Mouse (Mus musculus): ENCODE measurements at regions not wholly inside any gene's neighbourhood (a gene's known extent, or its start where the extent isn't known, plus 50 kb on each side); places are given as distances from the start of the nearest gene placed in this dataset.

GRCm38 (mm10) chr12:110077211-110077884 lies 201.5 kb upstream of the Dio3 start:
- TF ChIP-seq CTCF (IDR thresholded peaks at IDR 0.05; ENCODE audit: insufficient read depth, low read length) (no peak), POLR2A (IDR thresholded peaks at IDR 0.05; ENCODE audit: borderline replicate concordance, extremely low read depth, low read depth, low read length) (no peak)
- Histone ChIP-seq H3K4me3 (replicated peaks; ENCODE audit: extremely low read depth, low read depth, low read length) (no peak overlapping the region), H3K4me1 (ENCODE audit: control insufficient read depth, insufficient read depth, low read length) (no peaks in the 10 kb centered on the region)
- WGBS, result 58% methylated on average over 6 of the region's 6 CpGs
- DNase-seq, result no peak

- no peak for DNase-seq
Measured at GRCm38 (mm10) chr12:110078081-110078505, 200.8 kb upstream of the Dio3 start.

GRCm38 (mm10) chr12:110081831-110082615 lies 196.8 kb upstream of the Dio3 start:
- Histone ChIP-seq H3K4me1 (ENCODE audit: control insufficient read depth, insufficient read depth, low read length) (no peaks in the 10 kb centered on the region), H3K4me3 (replicated peaks; ENCODE audit: extremely low read depth, low read depth, low read length) (no peak overlapping the region)
- 87% methylated on average over 3 of the region's 3 CpGs for WGBS
- TF ChIP-seq CTCF (IDR thresholded peaks at IDR 0.05; ENCODE audit: insufficient read depth, low read length), result no peak
- TF ChIP-seq POLR2A (IDR thresholded peaks at IDR 0.05; ENCODE audit: borderline replicate concordance, extremely low read depth, low read depth, low read length), result no peak
- DNase-seq, result no peak

More at GRCm38 (mm10) chr12:110078081-110078505, 200.8 kb upstream of the Dio3 start:
- no peak for TF ChIP-seq CTCF (IDR thresholded peaks at IDR 0.05; ENCODE audit: insufficient read depth, low read length)
- no peak for TF ChIP-seq POLR2A (IDR thresholded peaks at IDR 0.05; ENCODE audit: borderline replicate concordance, extremely low read depth, low read depth, low read length)
- no peak overlapping the region for H3K4me3 ChIP-seq (replicated peaks; ENCODE audit: extremely low read depth, low read depth, low read length)
- WGBS, result 63% methylated on average over 13 of the region's 13 CpGs
- H3K4me1 ChIP-seq (ENCODE audit: control insufficient read depth, insufficient read depth, low read length), result no peaks in the 10 kb centered on the region

DNA sequence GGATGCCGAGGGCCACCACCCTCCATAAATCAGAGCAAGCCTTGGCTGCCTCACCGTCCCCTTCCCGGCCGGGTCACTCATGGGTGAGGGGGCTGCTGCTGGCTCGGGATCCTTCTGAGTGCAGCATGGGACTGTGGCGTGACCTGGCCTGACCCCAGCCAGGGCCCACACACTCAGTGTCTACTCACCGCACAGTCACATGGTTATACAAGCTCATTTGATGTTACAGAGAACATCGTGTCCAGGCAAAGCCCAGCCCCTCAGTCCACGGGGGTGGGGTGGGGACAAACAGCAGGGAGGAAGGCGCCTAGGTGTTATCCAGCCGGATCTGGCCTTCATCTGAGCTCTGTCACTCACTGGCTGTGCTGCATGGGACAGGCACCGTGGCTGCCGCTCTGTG lies 195.9 kb upstream of the Dio3 start:
- WGBS, result 48% methylated on average over 13 of the region's 13 CpGs
- Histone ChIP-seq H3K4me3 (replicated peaks; ENCODE audit: extremely low read depth, low read depth, low read length) (no peak overlapping the region), H3K4me1 (ENCODE audit: control insufficient read depth, insufficient read depth, low read length) (no peaks in the 10 kb centered on the region)
- no peak for TF ChIP-seq POLR2A (IDR thresholded peaks at IDR 0.05; ENCODE audit: borderline replicate concordance, extremely low read depth, low read depth, low read length)
- no peak for TF ChIP-seq CTCF (IDR thresholded peaks at IDR 0.05; ENCODE audit: insufficient read depth, low read length)
- no peak for DNase-seq

DNA sequence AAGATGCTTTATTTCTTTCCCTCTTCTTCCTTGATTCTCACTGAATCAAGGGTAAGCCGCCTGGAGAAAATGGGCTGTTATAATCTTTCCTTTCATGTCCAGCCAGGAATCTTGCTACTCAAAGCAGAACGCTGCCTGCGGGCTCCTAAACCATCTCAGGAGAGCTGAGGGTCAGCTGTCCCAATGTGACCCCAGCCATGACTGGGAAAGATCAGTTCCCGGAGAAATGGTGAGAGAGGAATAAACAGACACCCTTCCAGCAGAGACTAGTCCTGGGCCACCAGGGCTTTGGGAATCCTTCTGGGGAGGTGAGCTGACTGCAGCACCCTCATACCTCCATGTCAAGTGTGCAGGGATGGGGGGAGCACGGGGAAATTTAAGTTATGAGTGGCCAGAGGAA lies 195.4 kb upstream of the Dio3 start:
- no peak for DNase-seq
- no peak overlapping the region for H3K4me3 ChIP-seq (replicated peaks; ENCODE audit: extremely low read depth, low read depth, low read length)
- no peaks in the 10 kb centered on the region for H3K4me1 ChIP-seq (ENCODE audit: control insufficient read depth, insufficient read depth, low read length)
- TF ChIP-seq CTCF (IDR thresholded peaks at IDR 0.05; ENCODE audit: insufficient read depth, low read length) (no peak), POLR2A (IDR thresholded peaks at IDR 0.05; ENCODE audit: borderline replicate concordance, extremely low read depth, low read depth, low read length) (no peak)
- 53% methylated on average over 5 of the region's 5 CpGs for WGBS

DNA sequence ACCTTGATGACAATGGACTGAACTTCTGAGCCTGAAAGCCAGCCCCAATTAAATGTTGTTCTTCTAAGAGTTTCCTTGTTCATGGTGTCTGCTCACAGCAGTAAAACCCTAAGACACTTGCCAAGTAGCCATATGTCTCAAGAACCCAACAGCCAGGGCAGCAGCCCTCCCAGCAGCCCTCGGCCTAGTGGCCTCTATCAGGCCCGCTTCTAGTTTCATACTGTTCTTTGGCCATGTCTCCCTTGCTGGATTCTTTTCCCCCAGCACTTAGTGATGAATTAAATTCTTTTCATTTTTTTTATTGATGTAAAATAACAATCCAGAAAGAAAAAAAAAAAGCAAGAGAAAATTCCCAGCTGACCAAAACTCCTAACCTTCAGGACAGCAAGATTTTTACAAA lies 191.9 kb upstream of the Dio3 start:
- TF ChIP-seq CTCF (IDR thresholded peaks at IDR 0.05; ENCODE audit: insufficient read depth, low read length) (no peak), POLR2A (IDR thresholded peaks at IDR 0.05; ENCODE audit: borderline replicate concordance, extremely low read depth, low read depth, low read length) (no peak)
- 60% methylated on average over 2 of the region's 2 CpGs for WGBS
- DNase-seq, result no peak
- Histone ChIP-seq H3K4me1 (ENCODE audit: control insufficient read depth, insufficient read depth, low read length) (no peaks in the 10 kb centered on the region), H3K4me3 (replicated peaks; ENCODE audit: extremely low read depth, low read depth, low read length) (no peak overlapping the region)

GRCm38 (mm10) chr12:110087812-110088211 lies 191.1 kb upstream of the Dio3 start:
- no peak for DNase-seq
- Histone ChIP-seq H3K4me3 (replicated peaks; ENCODE audit: extremely low read depth, low read depth, low read length) (no peak overlapping the region), H3K4me1 (ENCODE audit: control insufficient read depth, insufficient read depth, low read length) (no peaks in the 10 kb centered on the region)
- TF ChIP-seq CTCF (IDR thresholded peaks at IDR 0.05; ENCODE audit: insufficient read depth, low read length) (no peak), POLR2A (IDR thresholded peaks at IDR 0.05; ENCODE audit: borderline replicate concordance, extremely low read depth, low read depth, low read length) (no peak)

GRCm38 (mm10) chr12:110102186-110102585 lies 176.7 kb upstream of the Dio3 start:
- DNase-seq, result no peak
- no peaks in the 10 kb centered on the region for H3K4me1 ChIP-seq (ENCODE audit: control insufficient read depth, insufficient read depth, low read length)
- TF ChIP-seq POLR2A (IDR thresholded peaks at IDR 0.05; ENCODE audit: borderline replicate concordance, extremely low read depth, low read depth, low read length) (no peak), CTCF (IDR thresholded peaks at IDR 0.05; ENCODE audit: insufficient read depth, low read length) (no peak)
- no peak overlapping the region for H3K4me3 ChIP-seq (replicated peaks; ENCODE audit: extremely low read depth, low read depth, low read length)
- WGBS, result 87% methylated on average over 7 of the region's 7 CpGs

DNA sequence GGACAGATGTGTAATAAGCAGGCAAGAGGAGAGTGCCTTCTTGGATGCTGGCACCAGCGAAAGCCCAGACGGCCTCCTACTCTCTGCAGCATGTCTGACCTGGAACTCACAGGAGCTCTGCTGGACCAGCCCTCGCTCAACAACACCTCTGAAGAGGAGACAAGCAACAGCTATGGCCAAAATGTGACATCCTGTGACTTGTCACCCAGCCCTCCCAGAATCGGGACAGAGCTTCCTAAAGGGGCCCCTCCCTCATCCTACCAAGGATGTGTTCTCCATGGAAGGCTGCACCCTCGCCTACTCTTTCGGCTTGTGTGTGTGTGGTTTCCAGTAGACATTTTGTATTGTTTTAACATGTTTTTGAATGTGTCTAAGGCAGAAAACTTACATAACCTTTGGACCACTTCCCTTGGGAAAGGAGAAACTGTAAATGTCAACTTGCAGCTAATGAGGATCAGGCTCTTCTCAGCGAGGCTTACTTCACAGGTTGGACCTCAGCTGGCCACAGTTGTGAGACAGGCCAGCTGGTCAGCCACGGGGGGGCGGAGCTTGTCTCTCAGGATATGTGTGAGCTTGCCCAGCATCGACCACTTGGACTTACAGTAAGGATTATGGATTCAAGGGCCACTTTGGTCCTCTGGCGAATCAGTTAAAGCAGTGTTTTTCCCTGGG lies 166.7 kb upstream of the Dio3 start:
- H3K4me3 ChIP-seq (replicated peaks; ENCODE audit: extremely low read depth, low read depth, low read length), result no peak overlapping the region
- TF ChIP-seq CTCF (IDR thresholded peaks at IDR 0.05; ENCODE audit: insufficient read depth, low read length), result no peak
- no peak for TF ChIP-seq POLR2A (IDR thresholded peaks at IDR 0.05; ENCODE audit: borderline replicate concordance, extremely low read depth, low read depth, low read length)
- no peak for DNase-seq
- no peaks in the 10 kb centered on the region for H3K4me1 ChIP-seq (ENCODE audit: control insufficient read depth, insufficient read depth, low read length)
- WGBS, result 49% methylated on average over 11 of the region's 11 CpGs

Data from lung, adult 2 months (tissue).